Mouse (Mus musculus) neutrophil, adult 65 days (primary cell): ENCODE data around the gene Krtap22-2. TPM values are rescaled to one million over a fixed set of nuclear protein-coding genes. Genes with fewer than 3 reads are reported as not detected.

ENCODE experiments used
- total RNA-seq: library from RNA; stranded (reverse); gene quantifications from 2 replicates; pipeline ENCODE4 v1.2.4, GENCODE M21; 2023

Krtap22-2 gene
- not detected in 2 replicates for total RNA-seq

DNA sequence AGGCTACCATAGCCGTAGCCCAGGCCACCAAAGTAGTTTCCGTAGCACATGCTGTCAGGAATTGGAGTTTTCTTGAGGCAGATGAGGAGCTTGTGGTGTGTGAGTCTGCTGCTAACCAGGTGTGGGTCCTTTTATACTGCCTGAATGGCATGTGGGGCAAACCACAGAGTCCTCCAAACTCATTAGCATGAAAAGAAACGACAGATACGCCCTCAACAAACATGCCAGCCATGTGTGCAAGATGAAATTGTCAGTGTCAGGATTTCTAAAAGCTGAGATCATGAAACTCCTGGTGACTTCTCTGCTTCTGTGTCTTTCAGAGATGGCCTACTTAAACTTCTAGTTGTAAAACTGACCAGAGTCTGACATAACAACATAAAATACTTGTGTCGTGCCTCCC lies at the start of gene Krtap22-2:
TSS of gene Krtap22-2 (minus strand) at position 101 of the 400 bp plus-strand sequence.

GRCm38 (mm10) chr16:89047783-89048182 lies 37.2 kb upstream of the Krtap22-2 start, which contains the start of gene Krtap6-5:
TSS of gene Krtap6-5 (minus strand) at chr16:89047883.

GRCm38 (mm10) chr16:89041372-89041771 lies 30.8 kb upstream of the Krtap22-2 start, which contains the start of gene Gm10228:
TSS of gene Gm10228 (minus strand) at chr16:89041472.

GRCm38 (mm10) chr16:89031399-89031798 lies 20.8 kb upstream of the Krtap22-2 start, which contains the start of gene Krtap6-1:
TSS of gene Krtap6-1 (plus strand) at chr16:89031699.

DNA sequence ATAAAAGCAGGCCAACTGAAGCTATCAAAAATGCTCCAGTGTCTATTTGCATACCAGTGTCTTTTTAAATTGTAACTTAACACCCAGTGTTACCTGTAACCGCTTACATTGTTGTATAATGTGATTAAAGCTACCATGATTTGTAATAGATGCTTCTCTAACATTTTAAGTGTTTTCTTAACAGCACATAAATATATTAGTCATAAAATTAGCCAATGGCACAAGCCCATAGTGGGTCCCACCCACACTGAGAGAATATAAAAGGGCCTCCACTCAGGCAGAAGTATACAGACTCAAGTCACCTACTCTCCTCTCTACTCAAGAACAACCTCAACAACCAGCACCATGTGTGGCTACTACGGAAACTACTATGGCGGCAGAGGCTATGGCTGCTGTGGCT lies 4.4 kb upstream of the Krtap22-2 start, which contains the start of gene Gm10229:
TSS of gene Gm10229 (plus strand) at position 301 of the 400 bp plus-strand sequence.

GRCm38 (mm10) chr16:88962773-88963172 lies 47.8 kb downstream of the Krtap22-2 start, which contains the start of gene Krtap16-3:
TSS of gene Krtap16-3 (minus strand) at chr16:88962873.

Other genes starting within 250 kb of the Krtap22-2 start
- gene 2310057N15Rik, start 236.6 kb downstream of the Krtap22-2 start, total RNA-seq, result not detected in 2 replicates
- not detected in 2 replicates for gene Gm5965, start 232.9 kb downstream of the Krtap22-2 start, total RNA-seq
- gene Gm20741, start 198.5 kb downstream of the Krtap22-2 start, total RNA-seq, result not detected in 2 replicates
- gene Krtap15, start 190.5 kb downstream of the Krtap22-2 start, total RNA-seq, result not detected in 2 replicates
- not detected in 2 replicates for gene Krtap14, start 184.6 kb downstream of the Krtap22-2 start, total RNA-seq
- not detected in 2 replicates for gene Krtap19-1, start 141.3 kb downstream of the Krtap22-2 start, total RNA-seq
- not detected in 2 replicates for gene Krtap19-2, start 136.5 kb downstream of the Krtap22-2 start, total RNA-seq
- not detected in 2 replicates for gene Krtap19-3, start 132.7 kb downstream of the Krtap22-2 start, total RNA-seq
- not detected in 2 replicates for gene Krtap19-4, start 125.7 kb downstream of the Krtap22-2 start, total RNA-seq
- not detected in 2 replicates for gene Krtap19-5, start 114.3 kb downstream of the Krtap22-2 start, total RNA-seq
- not detected in 2 replicates for gene Krtap19-9b, start 78.5 kb downstream of the Krtap22-2 start, total RNA-seq
- not detected in 2 replicates for gene Krtap16-3, start 47.9 kb downstream of the Krtap22-2 start, total RNA-seq
- not detected in 2 replicates for gene Gm10229, start 4.5 kb upstream of the Krtap22-2 start, total RNA-seq
- not detected in 2 replicates for gene Krtap6-1, start 20.9 kb upstream of the Krtap22-2 start, total RNA-seq
- gene Gm10228, start 30.7 kb upstream of the Krtap22-2 start, total RNA-seq, result not detected in 2 replicates
- gene Krtap6-5, start 37.1 kb upstream of the Krtap22-2 start, total RNA-seq, result not detected in 2 replicates
- not detected in 2 replicates for gene 1110025L11Rik, start 53.2 kb upstream of the Krtap22-2 start, total RNA-seq
- not detected in 2 replicates for gene Krtap6-3, start 73.3 kb upstream of the Krtap22-2 start, total RNA-seq
- not detected in 2 replicates for gene Gm6358, start 130.1 kb upstream of the Krtap22-2 start, total RNA-seq
- gene Gm10061, start 140.3 kb upstream of the Krtap22-2 start, total RNA-seq, result not detected in 2 replicates
- gene Gm9789, start 147.2 kb upstream of the Krtap22-2 start, total RNA-seq, result not detected in 2 replicates
- gene Gm7735, start 158.7 kb upstream of the Krtap22-2 start, total RNA-seq, result not detected in 2 replicates
- not detected in 2 replicates for gene 1110057P08Rik, start 164.0 kb upstream of the Krtap22-2 start, total RNA-seq
- gene Krtap20-2, start 195.1 kb upstream of the Krtap22-2 start, total RNA-seq, result not detected in 2 replicates